In the genomic region with DNA sequence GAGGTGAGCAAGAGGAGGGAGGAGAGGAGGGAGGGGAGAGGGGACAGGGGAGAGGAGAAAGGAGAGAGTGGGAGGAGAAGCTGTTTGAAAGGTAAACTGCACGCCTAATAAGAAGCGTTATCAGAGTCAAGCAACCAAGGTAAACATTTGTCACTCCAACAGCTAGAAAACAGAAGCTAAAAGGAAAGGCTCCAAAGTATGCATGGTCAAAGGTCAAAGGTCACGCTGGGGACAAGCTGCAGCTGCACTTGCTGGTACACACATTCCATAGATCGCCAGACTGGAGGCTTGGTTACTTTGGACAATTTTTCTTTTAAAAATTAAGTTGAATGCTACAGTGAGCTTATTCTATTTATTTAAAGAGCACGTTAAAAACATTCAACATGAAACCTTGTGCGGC, we compare ENCODE assay signal across 21 mouse cellular contexts.
DNase-seq lines count a peak whose midpoint lies in the region; ATAC-seq lines count a peak whose summit lies in the region.
"Had no signal": no experiment of that assay in that cellular context is flagged by ENCODE, and none has a peak within 500 bp of the region (broad histone marks: within the 10 kb centered on the region; RNA-seq: fewer than 3 reads in every experiment).

No protein-coding gene starts in this region.

- H3K27ac ChIP-seq in midbrain, embryonic 10.5 days (replicated peaks) = no peak overlapping the region
- no peak overlapping the region for H3K27ac ChIP-seq in midbrain, embryonic 15.5 days
- no peak overlapping the region for H3K27ac ChIP-seq in limb, embryonic 11.5 days (replicated peaks; ENCODE audit: low read depth, low read length)
- H3K27ac ChIP-seq: embryonic facial prominence, embryonic 13.5 days; forebrain, embryonic 10.5 days; heart, adult 2 months; limb, embryonic 13.5 days had no signal

- no peak overlapping the region for H3K4me2 ChIP-seq in midbrain, embryonic 15.5 days
- no peak overlapping the region for H3K4me2 ChIP-seq in limb, embryonic 11.5 days (ENCODE audit: low read depth, severe bottlenecking)
- H3K4me2 ChIP-seq: embryonic facial prominence, embryonic 13.5 days; limb, embryonic 13.5 days had no signal

- peak; percentile 75 for DNase-seq in heart, adult 11 months
- DNase-seq in heart, adult 8-10 months (ENCODE audit: low spot score) = no peak
- DNase-seq in midbrain, embryonic 10.5 days (ENCODE audit: low spot score) = peak; percentile 21
- peak; percentile 46 for DNase-seq in limb, embryonic 11.5 days (ENCODE audit: low spot score)
- peak; percentile 78 for DNase-seq in yolk sac, embryonic 10.5 days (ENCODE audit: low spot score)
- DNase-seq in testis, postnatal 14 days (ENCODE audit: low spot score) = no peak
- DNase-seq in frontal cortex, adult 2 months (ENCODE audit: extremely low spot score in 1 of 2, low spot score in 1 of 2) = no peak
- DNase-seq: adrenal gland, adult 2 months; cerebellum, adult 2 months; heart, adult 2 months; kidney, postnatal 25 days; layer of hippocampus, postnatal 36 days; lung, postnatal 36 days; right cerebral cortex, postnatal 25 days had no signal

- H3K4me3 ChIP-seq in midbrain, embryonic 10.5 days = no peak overlapping the region
- no peak overlapping the region for H3K4me3 ChIP-seq in midbrain, embryonic 15.5 days
- H3K4me3 ChIP-seq in limb, embryonic 11.5 days (ENCODE audit: low read depth, low read length) = no peak overlapping the region
- H3K4me3 ChIP-seq: embryonic facial prominence, embryonic 13.5 days; forebrain, embryonic 10.5 days; heart, adult 2 months; limb, embryonic 13.5 days had no signal

- H3K9ac ChIP-seq in midbrain, embryonic 15.5 days = no peak overlapping the region
- H3K9ac ChIP-seq in limb, embryonic 11.5 days (ENCODE audit: low read length) = no peak overlapping the region
- H3K9ac ChIP-seq: embryonic facial prominence, embryonic 13.5 days; limb, embryonic 13.5 days had no signal

- 46% methylated on average over 6 of the region's 6 CpGs for WGBS in midbrain, embryonic 10.5 days
- WGBS in midbrain, embryonic 15.5 days = 46% methylated on average over 6 of the region's 6 CpGs
- WGBS in limb, embryonic 11.5 days = 50% methylated on average over 6 of the region's 6 CpGs

- H3K36me3 ChIP-seq in midbrain, embryonic 10.5 days = no peaks in the 10 kb centered on the region
- no peaks in the 10 kb centered on the region for H3K36me3 ChIP-seq in midbrain, embryonic 15.5 days (replicated peaks)
- H3K36me3 ChIP-seq in limb, embryonic 11.5 days (ENCODE audit: control insufficient read depth, insufficient read depth, low read length) = no peaks in the 10 kb centered on the region
- H3K36me3 ChIP-seq: embryonic facial prominence, embryonic 13.5 days; forebrain, embryonic 10.5 days; limb, embryonic 13.5 days had no signal

- no peaks in the 10 kb centered on the region for H3K27me3 ChIP-seq in midbrain, embryonic 10.5 days (ENCODE audit: low read depth, poor library complexity, severe bottlenecking)
- H3K27me3 ChIP-seq in midbrain, embryonic 15.5 days (replicated peaks) = no peaks in the 10 kb centered on the region
- H3K27me3 ChIP-seq in limb, embryonic 11.5 days (ENCODE audit: control insufficient read depth, insufficient read depth, low read length) = no peaks in the 10 kb centered on the region
- H3K27me3 ChIP-seq: CH12.LX; embryonic facial prominence, embryonic 13.5 days; limb, embryonic 13.5 days had no signal

- H3K9me3 ChIP-seq in midbrain, embryonic 10.5 days (replicated peaks) = no peaks in the 10 kb centered on the region
- no peaks in the 10 kb centered on the region for H3K9me3 ChIP-seq in midbrain, embryonic 15.5 days
- no peaks in the 10 kb centered on the region for H3K9me3 ChIP-seq in limb, embryonic 11.5 days (ENCODE audit: control insufficient read depth, low read length)
- H3K9me3 ChIP-seq: embryonic facial prominence, embryonic 13.5 days; forebrain, embryonic 10.5 days; limb, embryonic 13.5 days had no signal

- ATAC-seq in midbrain, embryonic 15.5 days (replicated peaks) = no peak
- ATAC-seq in limb, embryonic 11.5 days (ENCODE audit: insufficient number of reproducible peaks, low FRiP score, low TSS enrichment, low read depth) = no peak
- ATAC-seq: midbrain, embryonic 16.5 days; Patski had no signal

- peaks cover 9% of the 10 kb centered on the region for H3K4me1 ChIP-seq in midbrain, embryonic 10.5 days
- H3K4me1 ChIP-seq in midbrain, embryonic 15.5 days = peaks cover 3% of the 10 kb centered on the region; the same call in 1 of the 2 replicates
- H3K4me1 ChIP-seq in limb, embryonic 11.5 days (ENCODE audit: control insufficient read depth, insufficient read depth, low read length) = no peaks in the 10 kb centered on the region
- H3K4me1 ChIP-seq: embryonic facial prominence, embryonic 13.5 days; limb, embryonic 13.5 days had no signal

Comparison
In these comparisons a context has a peak if more than half of its experiments do, and no peak if none do; other contexts are left out.
1. DNase-seq: peak in heart, adult 11 months (single experiment), midbrain, embryonic 10.5 days (single experiment), limb, embryonic 11.5 days (single experiment) and yolk sac, embryonic 10.5 days (single experiment); none in heart, adult 8-10 months (single experiment), testis, postnatal 14 days (single experiment) and frontal cortex, adult 2 months (0 of 2).